Mouse (Mus musculus): Measurements from ENCODE around the gene Eif2b5.

Eif2b5 gene

GRCm38 (mm10) chr16:20537601-20538320 is 39.1 kb downstream of the Eif2b5 start:
- Histone ChIP-seq H3K36me3 (ENCODE audit: control insufficient read depth, insufficient read depth, low read length, poor library complexity, severe bottlenecking) (peaks cover 8% of the 10 kb centered on the region; the same call in 1 of the 2 replicates), H3K27me3 (ENCODE audit: control insufficient read depth, insufficient read depth, low read length, poor library complexity, severe bottlenecking) (no peaks in the 10 kb centered on the region)
- no peak for DNase-seq (ENCODE audit: low read depth, low spot score)

DNA sequence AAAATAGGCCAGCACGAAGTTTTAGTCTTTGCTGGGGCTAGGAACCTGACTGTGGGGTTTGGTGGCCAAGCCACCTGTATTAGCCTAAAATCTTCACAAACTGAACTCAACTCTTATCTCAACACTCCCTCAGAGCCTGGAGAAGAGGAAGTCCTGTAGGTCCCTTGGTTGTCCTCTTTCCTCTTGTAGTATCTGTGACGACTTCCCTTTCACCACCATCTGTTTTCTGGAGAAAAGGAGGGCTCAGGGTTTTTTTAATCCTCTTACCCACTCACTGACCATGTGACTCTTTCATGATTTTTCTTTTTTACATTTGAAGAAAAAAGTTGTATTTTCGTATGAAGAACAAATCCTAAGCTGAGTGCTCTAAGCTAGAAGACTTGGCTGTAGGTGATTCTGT is 41.0 kb downstream of the Eif2b5 start:
- DNase-seq (ENCODE audit: low read depth, low spot score) = no peak
- Histone ChIP-seq H3K36me3 (ENCODE audit: control insufficient read depth, insufficient read depth, low read length, poor library complexity, severe bottlenecking) (peaks cover 10% of the 10 kb centered on the region; the same call in 1 of the 2 replicates), H3K27me3 (ENCODE audit: control insufficient read depth, insufficient read depth, low read length, poor library complexity, severe bottlenecking) (no peaks in the 10 kb centered on the region)

DNA sequence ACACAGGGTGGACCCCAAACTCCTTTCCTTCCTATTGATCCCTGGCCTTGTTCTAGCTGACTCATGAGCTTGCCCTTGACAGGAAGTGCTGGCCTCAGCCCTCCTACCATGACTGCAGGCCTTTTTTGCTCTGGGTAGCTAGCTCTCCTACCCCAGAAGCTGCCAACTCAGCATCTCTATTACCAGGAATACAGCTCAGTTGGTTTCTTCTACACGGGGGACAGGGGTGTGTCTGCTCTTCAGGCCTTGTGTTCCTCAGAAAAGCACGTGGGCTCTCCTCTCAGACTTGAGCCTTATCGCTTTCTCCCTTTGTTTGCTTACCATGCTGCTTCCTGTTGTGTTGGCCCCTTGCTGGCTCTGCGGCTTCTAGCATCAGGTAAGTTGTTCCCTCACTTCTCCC is 41.8 kb downstream of the Eif2b5 start:
- Histone ChIP-seq H3K36me3 (ENCODE audit: control insufficient read depth, insufficient read depth, low read length, poor library complexity, severe bottlenecking) (peaks cover 10% of the 10 kb centered on the region), H3K27me3 (ENCODE audit: control insufficient read depth, insufficient read depth, low read length, poor library complexity, severe bottlenecking) (no peaks in the 10 kb centered on the region)
- DNase-seq (ENCODE audit: low read depth, low spot score) = no peak

DNA sequence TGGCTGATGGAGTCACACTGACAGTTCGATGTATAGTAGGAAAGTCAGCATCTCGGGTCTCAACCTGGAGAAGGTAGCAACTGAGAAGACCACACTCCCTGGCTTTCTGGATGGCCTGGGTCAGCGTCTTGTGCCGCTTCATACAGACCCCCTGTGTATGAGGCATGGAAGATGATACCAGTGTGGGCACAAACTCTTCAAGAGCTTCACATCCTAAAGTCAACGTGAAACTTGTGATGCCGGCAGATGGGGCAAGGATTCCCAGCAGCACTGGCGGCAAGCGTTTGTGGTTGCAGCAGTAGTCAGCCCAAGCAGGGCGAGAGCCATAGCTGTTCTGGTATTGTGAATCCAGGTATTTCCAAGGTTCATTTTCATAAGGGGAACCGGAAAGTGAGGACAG is 47.1 kb downstream of the Eif2b5 start:
- H3K36me3 ChIP-seq (ENCODE audit: control insufficient read depth, insufficient read depth, low read length, poor library complexity, severe bottlenecking) = peaks cover 7% of the 10 kb centered on the region
- no peaks in the 10 kb centered on the region for H3K27me3 ChIP-seq (ENCODE audit: control insufficient read depth, insufficient read depth, low read length, poor library complexity, severe bottlenecking)
- DNase-seq (ENCODE audit: low read depth, low spot score) = no peak

DNA sequence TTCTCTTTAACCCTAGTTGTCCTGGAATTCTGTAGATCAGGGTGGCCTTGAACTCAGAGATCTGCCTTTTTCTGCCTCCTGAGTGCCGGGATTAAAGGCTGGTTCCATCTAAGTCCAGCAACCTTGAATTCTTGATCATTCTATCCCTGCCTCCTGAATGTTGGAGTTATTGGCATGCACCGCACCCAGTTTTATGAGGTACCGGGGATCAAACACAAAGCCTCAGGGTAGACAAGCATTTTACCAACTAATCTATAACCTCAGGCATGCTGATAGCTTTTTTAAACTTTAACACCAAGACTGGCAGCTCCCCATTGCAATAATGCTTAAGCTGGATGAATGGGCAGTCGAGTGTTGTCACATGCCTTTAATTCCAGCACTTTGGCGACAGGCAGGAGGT is 48.8 kb downstream of the Eif2b5 start:
- no peaks in the 10 kb centered on the region for H3K27me3 ChIP-seq (ENCODE audit: control insufficient read depth, insufficient read depth, low read length, poor library complexity, severe bottlenecking)
- DNase-seq (ENCODE audit: low read depth, low spot score) = no peak

GRCm38 (mm10) chr16:20548096-20548948 is 49.7 kb downstream of the Eif2b5 start, which contains the start of gene Abcf3:
Gene Abcf3 (plus strand): TSS chr16:20548577.
- peak; percentile 100 for DNase-seq (ENCODE audit: low read depth, low spot score)
- Histone ChIP-seq H3K36me3 (ENCODE audit: control insufficient read depth, insufficient read depth, low read length, poor library complexity, severe bottlenecking) (peaks cover 8% of the 10 kb centered on the region), H3K27me3 (ENCODE audit: control insufficient read depth, insufficient read depth, low read length, poor library complexity, severe bottlenecking) (no peaks in the 10 kb centered on the region)

More for the DNA sequence above, 48.8 kb downstream of the Eif2b5 start:
- H3K36me3 ChIP-seq (ENCODE audit: control insufficient read depth, insufficient read depth, low read length, poor library complexity, severe bottlenecking) = peaks cover 11% of the 10 kb centered on the region

- no peaks in the 10 kb centered on the region for H3K27me3 ChIP-seq (ENCODE audit: control insufficient read depth, insufficient read depth, low read length, poor library complexity, severe bottlenecking)
- H3K36me3 ChIP-seq (ENCODE audit: control insufficient read depth, insufficient read depth, low read length, poor library complexity, severe bottlenecking) = peaks cover 11% of the 10 kb centered on the region
- no peak for DNase-seq (ENCODE audit: low read depth, low spot score)
Measured at GRCm38 (mm10) chr16:20549161-20549560, 50.5 kb downstream of the Eif2b5 start.

DNA sequence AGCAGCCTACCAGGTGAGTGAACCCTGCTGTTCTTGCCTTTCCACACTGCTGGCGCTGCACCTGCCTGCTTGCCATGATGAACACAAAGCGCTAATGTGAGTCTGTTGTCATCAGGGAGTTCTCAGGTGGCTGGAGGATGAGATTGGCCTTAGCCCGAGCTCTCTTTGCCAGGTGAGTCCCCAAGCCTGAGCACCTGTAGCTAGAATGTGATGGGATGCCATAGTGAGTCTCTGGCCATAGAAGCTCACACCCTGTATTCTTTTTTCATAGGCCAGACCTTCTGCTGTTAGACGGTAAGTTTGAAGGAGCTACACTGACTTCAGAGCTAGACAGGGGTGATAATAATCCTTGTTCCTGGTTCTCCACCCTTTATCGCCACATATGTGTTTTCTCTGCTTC is 53.1 kb downstream of the Eif2b5 start:
- no peak for DNase-seq (ENCODE audit: low read depth, low spot score)
- Histone ChIP-seq H3K27me3 (ENCODE audit: control insufficient read depth, insufficient read depth, low read length, poor library complexity, severe bottlenecking) (no peaks in the 10 kb centered on the region), H3K36me3 (ENCODE audit: control insufficient read depth, insufficient read depth, low read length, poor library complexity, severe bottlenecking) (peaks cover 18% of the 10 kb centered on the region)

DNA sequence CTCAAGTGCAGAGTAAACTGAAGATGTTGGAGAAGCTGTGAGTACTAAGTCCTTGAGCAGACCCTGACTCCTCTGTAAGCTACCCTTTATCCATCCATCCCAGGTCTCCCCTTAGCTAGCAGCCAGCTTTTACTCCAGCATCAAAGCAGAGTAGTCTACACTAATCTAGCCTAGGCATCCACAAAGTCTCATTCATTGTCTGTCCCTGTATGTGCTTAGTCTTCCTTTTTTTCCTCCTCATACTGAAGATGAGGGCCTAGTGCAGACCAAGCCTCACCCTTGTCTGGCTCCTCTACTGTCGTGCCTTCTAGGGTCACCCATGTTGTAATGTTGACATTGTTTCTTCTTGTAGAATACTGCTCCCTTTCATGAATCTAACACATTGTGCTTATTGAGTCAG is 54.0 kb downstream of the Eif2b5 start:
- no peak for DNase-seq (ENCODE audit: low read depth, low spot score)
- Histone ChIP-seq H3K27me3 (ENCODE audit: control insufficient read depth, insufficient read depth, low read length, poor library complexity, severe bottlenecking) (no peaks in the 10 kb centered on the region), H3K36me3 (ENCODE audit: control insufficient read depth, insufficient read depth, low read length, poor library complexity, severe bottlenecking) (peaks cover 20% of the 10 kb centered on the region)

- DNase-seq (ENCODE audit: low read depth, low spot score) = no peak
- H3K27me3 ChIP-seq (ENCODE audit: control insufficient read depth, insufficient read depth, low read length, poor library complexity, severe bottlenecking) = no peaks in the 10 kb centered on the region
- H3K36me3 ChIP-seq (ENCODE audit: control insufficient read depth, insufficient read depth, low read length, poor library complexity, severe bottlenecking) = peaks cover 22% of the 10 kb centered on the region
Measured at GRCm38 (mm10) chr16:20555000-20555399, 56.4 kb downstream of the Eif2b5 start.

GRCm38 (mm10) chr16:20557381-20557780 is 58.8 kb downstream of the Eif2b5 start:
- H3K36me3 ChIP-seq (ENCODE audit: control insufficient read depth, insufficient read depth, low read length, poor library complexity, severe bottlenecking) = peaks cover 17% of the 10 kb centered on the region
- no peaks in the 10 kb centered on the region for H3K27me3 ChIP-seq (ENCODE audit: control insufficient read depth, insufficient read depth, low read length, poor library complexity, severe bottlenecking)
- no peak for DNase-seq (ENCODE audit: low read depth, low spot score)

Data from splenic B cell, adult 2 months (primary cell).